Mouse (Mus musculus) lung, postnatal 25 days (tissue): ENCODE results near the gene Mecom.
A peak's percentile ranks its signal among the peaks of the same experiment; 100 is the strongest.

ENCODE experiments used
- DNase-seq: peaks from one replicate; pipeline ENCODE4 v3.0.0; 2022; ENCODE audit warnings: low spot score

The Mecom gene

DNA sequence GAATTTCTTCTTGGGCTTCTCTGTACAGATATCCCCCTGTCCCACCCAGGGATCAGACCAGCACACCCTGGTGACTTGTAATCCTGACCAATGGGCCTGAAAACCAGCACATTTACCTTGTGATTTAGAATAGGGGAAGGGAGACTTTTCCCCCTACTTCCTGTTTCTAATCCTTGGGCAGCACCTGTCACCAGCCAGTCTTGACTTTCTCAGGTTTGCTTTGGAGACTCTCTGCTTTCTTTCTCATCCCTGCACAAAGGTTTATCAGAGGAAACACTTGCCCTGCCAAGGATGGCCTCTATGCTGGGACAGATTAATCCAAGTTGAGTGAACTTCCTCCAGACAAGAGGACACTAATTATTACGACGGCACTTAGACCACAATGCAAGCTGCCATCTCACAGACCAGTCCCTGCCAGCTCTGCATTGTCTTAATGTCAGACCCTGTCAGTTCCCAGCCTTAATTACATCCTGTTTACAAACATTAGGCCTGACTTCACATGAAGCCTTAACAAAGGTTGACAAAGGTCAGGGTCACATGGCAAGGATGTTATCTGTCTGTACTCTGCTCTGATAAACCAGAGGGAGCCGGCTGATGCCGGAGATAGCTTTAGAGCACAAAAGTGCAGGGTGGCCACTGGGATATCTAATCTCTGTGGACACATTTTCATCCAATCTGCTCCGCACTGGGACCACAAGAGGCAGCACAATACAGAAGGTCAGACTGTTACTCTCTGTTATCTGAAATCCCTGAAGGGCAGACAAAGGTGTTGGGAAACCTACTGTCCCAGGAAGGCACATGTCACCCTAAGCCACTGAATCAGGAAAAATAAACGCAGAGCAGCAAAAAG lies 193.7 kb downstream of the Mecom start:
- DNase-seq: peak; percentile 66

DNA sequence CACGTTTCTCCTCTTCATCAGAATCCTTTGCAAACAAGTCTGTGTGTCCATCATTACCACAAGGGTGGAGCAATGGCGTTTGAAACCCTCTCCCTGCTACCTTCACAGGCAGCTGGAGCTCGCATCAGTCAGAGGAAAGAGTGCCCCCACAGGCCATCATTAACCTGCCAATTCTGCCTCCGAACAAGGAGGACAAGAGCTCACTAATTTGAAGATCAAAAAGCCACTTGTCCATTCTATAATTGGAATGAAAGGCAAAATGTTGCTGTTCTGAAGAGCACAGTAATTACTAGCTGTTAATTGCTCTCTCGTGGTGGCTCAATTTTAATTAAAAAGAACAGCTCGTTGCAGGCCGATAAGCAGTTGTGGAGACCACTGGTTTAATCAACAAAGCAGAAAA lies 198.5 kb downstream of the Mecom start:
- no peak for DNase-seq

DNA sequence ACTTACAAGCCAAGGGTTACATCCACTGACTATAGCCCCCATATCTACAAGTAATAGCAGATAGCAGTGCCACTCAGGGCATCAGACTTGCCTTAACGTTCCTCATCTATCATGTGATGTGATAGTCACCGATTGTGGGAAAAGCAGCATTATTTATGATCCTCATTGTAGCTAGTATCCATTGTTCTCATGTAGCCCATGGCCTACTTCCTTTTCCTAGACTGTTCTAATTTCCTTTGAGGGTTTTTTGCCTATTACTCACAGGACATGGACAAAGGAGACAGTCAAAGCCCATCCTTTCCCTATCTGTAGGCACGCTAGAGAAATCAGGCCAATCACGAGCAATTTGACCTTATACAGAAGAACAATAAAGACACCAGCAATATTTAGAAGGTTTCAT lies 203.7 kb downstream of the Mecom start:
- DNase-seq: no peak

DNA sequence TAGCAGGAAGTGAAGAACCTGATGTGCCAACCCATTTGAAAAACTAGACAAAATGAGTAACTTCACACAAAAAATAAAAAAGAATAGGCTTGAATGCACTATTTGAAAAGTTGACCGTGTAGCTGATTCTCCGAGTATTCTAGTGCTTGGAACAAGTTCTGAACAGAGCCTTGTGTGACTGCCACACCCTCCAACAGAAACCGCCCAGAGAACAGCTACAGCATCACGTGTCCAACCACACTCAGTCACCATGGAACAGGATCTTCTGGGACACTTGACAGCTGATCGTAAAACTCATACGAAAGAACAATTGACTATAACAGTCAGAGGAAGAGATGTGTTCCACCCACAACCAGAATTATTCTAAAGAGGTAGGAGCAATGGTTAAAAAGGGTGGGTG lies 215.5 kb downstream of the Mecom start:
- DNase-seq: peak; percentile 23

DNA sequence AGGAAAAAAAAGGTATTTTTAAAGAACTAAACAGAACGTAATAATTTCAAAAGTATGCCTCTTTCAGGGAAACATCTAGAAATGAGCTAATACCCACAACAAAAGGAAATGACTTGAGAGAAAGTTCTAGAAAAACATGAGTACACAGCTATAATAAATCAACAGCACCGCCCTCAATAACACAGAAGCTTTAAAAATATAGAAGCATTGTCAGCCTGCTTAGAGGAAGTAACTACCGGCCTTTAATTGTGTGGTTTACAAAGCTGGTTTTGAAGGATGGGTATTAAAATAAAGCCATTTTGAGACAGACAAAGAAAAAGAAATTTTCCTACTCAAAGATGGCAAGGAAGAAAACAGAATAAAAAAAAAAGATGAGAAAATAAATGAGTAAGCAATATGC lies 217.3 kb downstream of the Mecom start:
- no peak for DNase-seq

DNA sequence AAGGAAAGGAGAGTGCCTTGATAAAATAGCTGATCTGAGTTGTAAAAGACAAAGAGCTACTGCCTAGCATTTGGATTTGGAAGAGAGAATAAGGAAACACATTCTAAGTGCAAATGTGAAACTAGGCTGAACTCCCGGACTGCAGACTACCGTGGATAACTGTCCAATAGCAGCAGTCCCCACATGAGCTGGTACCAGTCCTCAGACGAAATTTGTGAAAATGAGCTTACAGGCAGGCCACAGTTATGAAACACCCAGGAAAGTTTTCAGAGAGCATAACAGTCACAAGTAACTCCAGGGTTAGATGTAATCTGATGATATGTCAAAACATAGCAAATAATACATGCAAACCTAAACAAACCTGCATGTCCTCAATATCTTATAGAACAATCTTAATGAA lies 217.8 kb downstream of the Mecom start:
- DNase-seq: no peak

DNA sequence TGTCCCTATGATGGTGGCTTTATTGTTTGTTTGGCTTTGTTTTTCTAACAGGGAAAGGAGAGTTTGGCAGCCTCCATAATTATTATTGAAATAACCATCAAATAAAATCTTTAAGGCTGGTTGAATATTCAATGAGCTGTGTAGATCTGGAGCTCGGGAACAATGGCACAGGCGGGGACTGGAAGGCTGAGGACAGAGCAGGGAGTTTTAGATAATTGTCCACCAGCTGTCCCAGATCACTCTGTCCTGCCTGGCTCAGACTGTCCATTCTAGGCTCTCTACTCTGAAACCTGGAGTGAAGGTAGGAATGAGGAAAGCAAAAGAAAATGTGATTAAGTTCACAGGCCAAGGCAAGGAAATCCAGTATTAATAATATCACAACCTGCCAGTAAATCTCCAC lies 232.9 kb downstream of the Mecom start:
- no peak for DNase-seq

DNA sequence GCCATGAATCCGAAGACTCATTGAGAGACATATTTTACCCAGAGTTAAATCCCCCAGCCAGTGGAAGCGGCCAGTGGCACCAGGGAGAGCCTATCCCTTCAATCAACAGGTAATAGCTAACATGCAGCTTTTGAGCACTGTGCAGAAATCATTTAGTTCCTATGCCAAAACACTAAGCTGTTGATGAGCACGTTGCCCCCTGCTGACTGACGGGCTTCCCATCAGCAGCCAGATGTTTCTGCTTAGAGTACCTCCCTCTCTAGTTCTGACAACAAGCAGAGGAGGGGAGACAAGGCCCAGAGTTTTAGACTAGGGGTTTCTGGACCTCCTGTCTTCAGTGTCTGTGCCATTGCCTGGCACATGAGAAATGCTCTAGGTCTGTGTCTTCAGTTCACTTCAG lies 239.7 kb downstream of the Mecom start:
- no peak for DNase-seq

DNA sequence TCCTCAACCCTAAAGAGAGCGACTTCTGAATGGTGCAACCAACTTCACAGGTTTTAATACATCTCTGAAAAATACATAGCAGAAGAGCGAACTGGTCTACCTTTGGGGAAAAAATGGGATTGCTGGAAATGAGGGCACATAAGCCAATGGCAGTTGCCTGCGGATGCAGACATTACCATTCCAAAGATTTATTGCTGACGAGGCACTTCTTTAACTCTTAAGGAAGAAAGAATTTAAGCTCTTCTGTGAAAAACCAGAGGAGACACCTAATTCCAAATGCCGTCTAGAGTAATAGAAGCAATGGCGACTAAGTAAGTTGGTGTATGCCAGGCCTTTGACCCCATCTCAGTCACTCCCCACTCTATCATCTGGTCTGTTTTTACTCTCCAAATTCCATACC lies 240.2 kb downstream of the Mecom start:
- DNase-seq: no peak

DNA sequence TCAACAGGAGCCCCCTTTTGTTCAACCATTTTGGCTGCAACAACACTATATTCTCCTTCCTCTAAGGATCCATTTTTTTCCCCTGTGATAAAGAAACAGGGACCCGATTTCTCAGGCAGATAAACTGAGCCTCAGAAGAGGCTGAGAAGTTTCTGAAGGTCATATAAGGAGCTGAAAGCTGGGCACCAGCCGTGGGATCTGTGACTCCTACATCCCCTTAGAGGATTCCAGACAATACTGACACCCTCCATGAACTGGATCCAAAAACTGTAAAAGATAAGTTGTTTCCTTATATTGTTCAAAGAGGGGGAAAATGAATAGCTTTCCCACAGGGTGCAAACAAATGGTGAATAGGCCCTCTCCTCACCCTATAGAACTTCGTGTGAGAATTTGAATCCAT lies 241.7 kb downstream of the Mecom start:
- no peak for DNase-seq

DNA sequence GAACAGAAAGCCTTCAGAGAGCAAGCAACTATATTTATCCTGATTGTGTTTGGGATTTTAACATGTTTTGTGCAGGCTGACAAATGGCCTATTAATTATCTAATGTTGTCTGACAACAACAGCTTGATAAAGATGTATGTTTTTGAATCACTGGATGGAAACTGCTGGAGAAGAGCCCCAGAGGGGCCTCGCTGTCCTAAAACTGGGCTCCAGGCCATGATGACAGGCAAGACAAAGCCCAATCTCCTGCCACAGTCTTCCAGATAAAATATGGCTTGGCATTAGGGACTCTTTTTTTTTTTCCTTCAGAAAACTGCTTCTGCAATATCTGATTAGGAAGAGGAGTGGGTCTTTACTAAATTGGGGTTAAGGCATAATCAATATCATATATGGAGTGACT lies 248.3 kb downstream of the Mecom start:
- no peak for DNase-seq

DNA sequence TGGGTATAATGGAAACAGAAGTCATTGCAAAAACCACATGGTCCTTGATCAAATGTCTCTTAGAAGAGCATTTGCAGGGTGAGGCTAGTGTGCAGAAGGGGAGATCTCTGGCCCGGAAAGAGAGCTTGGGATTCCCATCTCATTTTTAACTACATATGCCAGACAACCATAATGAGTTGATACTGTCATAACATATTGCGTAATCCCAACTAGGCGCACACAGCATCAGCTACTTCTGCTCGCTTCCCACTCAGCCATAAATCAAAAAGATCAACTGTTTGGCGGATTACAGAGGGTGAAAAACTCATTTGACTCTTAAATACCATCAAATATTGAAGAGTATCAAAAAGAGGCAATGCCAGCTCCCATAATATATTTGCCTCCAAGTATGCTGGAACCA lies 253.4 kb downstream of the Mecom start:
- DNase-seq: no peak

DNA sequence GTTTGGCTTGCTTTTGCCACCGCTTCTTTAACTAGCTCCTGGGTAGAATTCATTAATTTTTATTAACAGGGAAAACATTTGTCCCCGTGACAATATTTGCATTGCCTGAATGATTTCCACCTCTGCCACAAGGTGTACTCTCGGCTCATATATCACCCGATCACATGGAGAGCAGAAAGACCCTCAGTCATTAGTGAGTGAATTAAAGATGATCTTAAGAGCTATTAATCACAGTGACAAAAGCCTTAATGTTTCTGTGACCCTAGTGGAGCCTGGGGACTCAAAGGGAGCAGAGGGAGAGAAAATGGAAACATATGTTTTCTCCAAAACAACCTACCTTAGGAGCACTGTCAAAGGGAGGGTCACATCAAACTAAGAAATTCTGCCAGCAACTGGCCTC lies 261.3 kb downstream of the Mecom start:
- DNase-seq: no peak

DNA sequence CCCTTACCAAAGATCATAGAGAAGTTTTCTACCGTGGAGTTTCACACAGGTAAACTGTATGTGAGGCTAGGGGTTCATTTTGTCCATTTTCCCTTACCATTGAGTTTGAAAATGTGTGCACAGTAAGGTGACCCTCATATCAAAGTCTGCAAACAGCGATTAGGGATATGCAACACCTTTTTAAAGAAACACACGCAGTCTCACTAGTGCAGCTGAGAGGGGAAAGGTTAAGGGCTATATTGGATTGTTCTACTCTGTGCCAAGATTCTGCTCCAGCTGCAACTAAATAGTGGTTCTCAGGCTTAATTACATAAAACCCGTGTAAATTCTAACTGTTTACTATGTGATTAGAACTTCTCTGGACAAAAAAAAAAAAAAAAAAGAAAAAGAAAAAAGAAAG lies 263.7 kb downstream of the Mecom start:
- DNase-seq: peak; percentile 25

DNA sequence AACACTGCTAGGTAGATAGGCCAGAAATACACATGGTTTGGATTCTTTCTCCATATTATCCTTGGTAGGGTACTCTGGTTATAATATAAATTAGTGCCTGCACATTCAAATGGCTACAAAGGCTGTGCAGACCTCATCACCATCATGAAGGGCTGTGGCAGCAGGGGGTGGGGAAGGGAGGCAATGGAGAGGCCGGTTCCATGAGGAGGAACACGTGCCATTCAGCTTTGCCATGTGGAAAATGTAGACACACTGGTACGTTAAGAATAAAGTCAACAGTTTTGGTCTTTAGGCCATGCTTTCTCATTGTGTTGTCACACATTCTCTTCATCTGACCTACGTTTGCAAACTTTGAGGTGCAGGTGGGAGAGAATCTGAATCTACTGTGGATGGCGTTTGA lies 264.2 kb downstream of the Mecom start:
- no peak for DNase-seq

DNA sequence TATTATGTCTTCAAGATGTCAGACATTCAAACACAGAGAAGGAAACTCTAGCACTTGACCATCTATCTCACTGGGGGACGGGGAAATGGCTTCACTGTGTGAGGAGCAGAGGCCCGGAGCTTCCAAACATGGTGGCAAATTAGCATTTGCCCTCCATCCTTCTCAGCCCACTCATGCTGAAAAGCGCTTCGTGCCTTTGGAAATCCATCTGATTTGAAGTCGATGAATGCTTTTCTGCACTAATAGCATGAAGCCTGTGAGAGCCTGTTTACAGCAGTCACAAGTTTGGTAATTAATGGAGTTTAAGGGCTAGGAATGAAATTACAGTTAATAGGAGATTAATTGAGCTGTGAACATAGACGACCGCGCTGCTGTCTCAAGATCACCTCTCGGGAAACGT lies 270.2 kb downstream of the Mecom start:
- DNase-seq: no peak

DNA sequence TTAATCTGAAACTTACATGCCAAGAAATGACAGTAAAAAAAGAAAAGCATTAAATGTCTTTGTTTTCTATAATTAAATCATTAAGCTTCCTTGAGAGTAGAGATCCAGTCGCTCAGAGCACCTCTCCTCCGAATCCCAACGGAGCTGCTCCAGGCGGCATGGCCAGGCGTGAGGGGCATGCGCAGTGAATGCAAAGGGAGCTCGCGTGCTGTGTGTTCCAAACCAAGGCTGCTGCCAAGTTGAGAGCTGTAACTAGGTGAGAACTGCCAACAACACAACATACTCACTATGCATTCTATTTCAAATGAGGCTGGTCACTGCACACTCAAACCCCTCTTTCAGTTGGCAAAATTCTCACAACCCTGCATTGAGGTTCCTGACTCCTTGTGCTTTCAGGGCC lies 271.7 kb downstream of the Mecom start:
- no peak for DNase-seq

DNA sequence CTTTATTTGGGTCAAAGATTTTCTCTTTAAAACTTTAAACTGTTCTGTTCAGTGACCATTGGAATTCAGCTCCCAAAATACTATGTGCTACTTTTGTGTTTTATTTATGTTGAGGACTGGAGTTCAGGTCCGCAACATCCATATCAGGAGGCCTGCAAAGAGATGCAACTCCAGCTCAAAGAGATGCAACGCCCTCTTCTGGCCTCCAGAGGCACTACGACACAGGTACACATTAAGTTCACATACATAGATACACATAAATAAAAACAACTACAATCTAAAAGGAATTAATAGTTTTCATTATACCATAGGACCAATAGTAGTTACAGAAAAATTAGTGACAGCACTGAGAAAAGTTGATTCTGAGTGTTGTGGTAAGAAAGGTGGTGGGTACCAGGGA lies 278.6 kb downstream of the Mecom start:
- no peak for DNase-seq

DNA sequence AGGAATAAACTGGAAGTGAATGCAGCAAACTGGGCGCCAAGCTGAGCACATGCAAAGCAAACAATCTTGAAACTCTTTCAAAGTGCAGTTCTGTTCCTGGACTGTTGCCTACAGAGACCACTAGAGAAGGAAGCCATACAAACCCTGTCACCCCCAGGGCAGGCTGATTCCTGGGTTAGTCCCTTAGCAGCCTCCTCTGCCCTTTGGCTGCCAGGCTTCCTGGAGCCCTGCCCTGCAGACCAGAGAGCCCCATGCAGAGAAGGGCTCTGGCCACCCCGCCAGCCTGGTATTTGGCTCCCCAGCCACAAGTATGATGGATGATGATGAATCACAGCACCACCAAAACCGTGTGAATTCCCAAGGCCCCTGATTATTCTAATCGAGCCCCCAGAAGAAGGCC lies 286.9 kb downstream of the Mecom start:
- peak; percentile 18 for DNase-seq

DNA sequence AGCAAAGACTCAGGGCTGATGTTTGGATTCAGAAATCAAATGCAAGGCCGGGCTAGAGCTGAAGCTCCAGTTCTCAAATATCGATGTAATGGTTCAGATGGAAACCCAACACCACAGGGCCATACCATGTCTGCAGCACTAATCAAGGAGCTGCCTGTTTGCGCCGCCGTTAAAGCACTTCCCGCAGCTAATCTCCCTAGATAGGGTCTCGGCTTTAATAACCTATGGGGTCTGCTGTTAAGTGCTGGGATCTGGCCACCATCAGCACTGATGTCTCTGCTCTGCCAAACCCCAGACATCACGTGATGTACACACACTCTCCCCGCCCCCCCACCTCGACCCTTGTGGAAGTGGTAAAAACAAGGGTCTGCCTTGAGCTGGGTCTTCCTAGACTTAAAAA lies 289.4 kb downstream of the Mecom start:
- DNase-seq: no peak

DNA sequence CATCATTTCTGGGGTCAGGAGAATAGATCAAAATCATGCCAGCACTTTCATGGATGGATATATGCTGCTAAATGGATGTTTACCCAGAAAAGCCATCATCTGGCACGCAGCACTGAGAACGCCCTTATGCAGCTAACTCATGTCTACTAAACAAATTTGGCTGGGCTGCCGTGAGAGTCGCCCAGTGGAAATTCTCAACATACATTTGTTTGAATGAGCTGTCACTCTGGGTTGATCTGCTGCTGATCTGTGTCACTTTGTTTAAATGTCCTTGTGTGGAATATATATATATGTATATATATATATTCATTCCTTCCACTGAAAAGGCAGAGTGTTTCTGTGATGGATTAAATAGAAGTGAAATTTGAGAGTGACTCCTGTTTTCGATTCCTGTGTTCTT lies 290.0 kb downstream of the Mecom start:
- DNase-seq: no peak

DNA sequence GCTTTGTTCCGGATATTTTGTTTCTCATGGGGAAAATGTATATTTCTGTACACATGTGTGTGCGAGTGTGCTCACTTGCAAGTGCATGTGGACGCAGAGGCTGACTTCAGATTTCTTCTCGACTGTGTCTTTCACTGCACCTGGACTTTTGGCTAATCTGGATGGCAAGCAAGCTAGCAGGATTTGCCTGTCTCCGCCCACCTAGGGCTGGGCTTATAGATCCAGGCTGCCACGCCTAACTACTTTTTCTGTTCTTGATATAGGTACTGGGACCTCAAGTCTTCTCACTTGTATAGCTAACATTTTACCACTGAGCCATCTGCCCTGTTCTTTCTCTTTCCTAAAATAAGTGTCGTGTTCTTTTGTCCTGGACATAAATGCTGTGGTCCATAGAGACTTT lies 290.9 kb downstream of the Mecom start:
- no peak for DNase-seq

DNA sequence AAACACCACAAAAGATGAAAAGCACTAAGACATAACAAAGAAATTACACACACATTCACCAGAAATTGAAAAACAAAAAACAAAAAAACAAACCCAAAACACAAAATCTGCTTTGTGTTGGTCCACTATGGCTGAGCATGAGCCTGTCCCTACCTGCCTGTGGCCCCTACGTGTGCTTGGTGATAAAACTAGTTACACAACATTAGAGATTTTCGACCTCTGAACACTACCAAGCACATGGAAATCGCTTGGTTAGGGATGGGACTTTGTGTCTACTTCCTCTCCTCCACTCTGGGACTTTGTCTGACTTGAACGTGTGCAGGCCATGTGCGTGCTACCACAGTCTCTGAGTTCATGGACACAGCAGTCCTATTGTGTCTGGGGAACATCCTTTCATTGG lies 292.0 kb downstream of the Mecom start:
- DNase-seq: no peak

DNA sequence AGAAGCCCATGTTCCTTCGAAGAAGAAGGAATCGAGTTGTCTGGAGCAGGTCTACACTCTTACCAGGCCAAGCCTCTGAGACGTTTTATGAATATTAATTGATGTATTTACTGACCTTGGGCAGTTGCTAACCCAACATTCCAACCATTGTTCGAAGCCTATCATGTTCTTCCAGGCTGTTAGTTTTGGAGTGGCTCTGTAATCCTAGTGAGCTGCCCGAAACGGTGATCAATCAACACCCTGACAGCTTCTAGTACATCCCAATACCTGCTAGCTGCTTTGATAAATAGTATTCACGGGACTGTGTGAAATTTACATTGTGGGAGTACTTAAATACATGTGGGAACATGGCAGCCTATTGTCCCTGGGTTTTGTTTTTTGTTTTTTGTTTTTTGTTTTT lies 293.4 kb downstream of the Mecom start:
- no peak for DNase-seq

DNA sequence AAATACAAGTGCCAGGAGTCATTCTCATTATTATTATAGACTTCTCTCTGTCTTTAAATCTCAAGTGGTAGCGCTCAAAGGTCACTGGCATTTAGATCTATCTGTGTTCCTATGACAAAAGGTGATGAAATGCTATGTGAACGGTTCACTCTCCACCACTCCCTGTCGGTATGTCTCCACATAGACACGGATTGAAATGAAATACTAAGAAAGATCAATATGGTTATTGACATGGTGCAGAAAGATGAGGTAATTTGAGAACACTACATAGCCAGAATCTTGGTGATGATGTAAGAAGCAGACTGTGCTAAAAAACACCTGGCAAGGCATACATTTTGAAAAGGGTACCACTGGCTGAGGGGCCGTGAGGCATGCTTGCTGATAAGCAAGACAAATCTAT lies 294.1 kb downstream of the Mecom start:
- no peak for DNase-seq
